Mouse (Mus musculus) hindbrain, embryonic 10.5 days (tissue): ENCODE measurements around the gene Hist1h2bh. TPM values are rescaled to one million over a fixed set of nuclear protein-coding genes. Genes with fewer than 3 reads are reported as not detected.

ENCODE experiments used
- DNase-seq: peaks from one replicate; pipeline ENCODE4 v3.0.0-alpha.2; 2017; ENCODE audit warnings: low spot score
- H3K27ac ChIP-seq: fragments of 300-500 bp; sonication (generic); 2 replicates; pipeline ENCODE4 v1.5.1; 2016; ENCODE audit warnings: mild to moderate bottlenecking, moderate library complexity
- H3K27me3 ChIP-seq: fragments of 300-500 bp; sonication (generic); 2 replicates; pipeline ENCODE4 v1.6.1; 2016; ENCODE audit warnings: mild to moderate bottlenecking; ENCODE audit not compliant: poor library complexity, insufficient read depth, severe bottlenecking
- H3K36me3 ChIP-seq: fragments of 300-500 bp; sonication (generic); 2 replicates; pipeline ENCODE4 v1.6.1; 2016; ENCODE audit warnings: mild to moderate bottlenecking, moderate library complexity
- H3K4me1 ChIP-seq: fragments of 300-500 bp; sonication (generic); replicated peaks from 2 replicates; pipeline ENCODE4 v1.6.1; 2016; ENCODE audit warnings: mild to moderate bottlenecking
- H3K4me3 ChIP-seq: fragments of 300-500 bp; sonication (generic); 2 replicates; pipeline ENCODE4 v1.5.1; 2016; ENCODE audit warnings: mild to moderate bottlenecking, moderate library complexity
- H3K9me3 ChIP-seq: fragments of 300-500 bp; sonication (generic); 2 replicates; pipeline ENCODE4 v1.6.1; 2016; ENCODE audit warnings: mild to moderate bottlenecking, moderate library complexity
- WGBS: fragments of 180-500 bp; shearing (Covaris S2); methylation state at CpG from one replicate; pipeline ENCODE4 v1.1.7; 2016; 5-methylcytosine and 5-hydroxymethylcytosine counted together
- polyA plus RNA-seq: library from polyadenylated mRNA; unstranded; fragments of >200 nt; fragmentation: Nextera tagmentation; extraction: Ambion mirVana; gene quantifications from 2 replicates; pipeline ENCODE4 v1.2.1, GENCODE M21; 2016

Gene Hist1h2bh
- polyA plus RNA-seq, 1 experiment from 2014 or later: 0.51 TPM

GRCm38 (mm10) chr13:23498653-23499052 is 44.5 kb downstream of the Hist1h2bh start:
- H3K4me3 ChIP-seq: peak overlapping the region; percentile 48
- no peaks in the 10 kb centered on the region for H3K9me3 ChIP-seq
- no peak overlapping the region for H3K27ac ChIP-seq
- WGBS: 4% methylated on average over 10 of the region's 10 CpGs
- peaks cover 36% of the 10 kb centered on the region for H3K4me1 ChIP-seq
- DNase-seq: peak; percentile 35
- H3K36me3 ChIP-seq: no peaks in the 10 kb centered on the region
- no peaks in the 10 kb centered on the region for H3K27me3 ChIP-seq

GRCm38 (mm10) chr13:23497656-23498321 is 45.4 kb downstream of the Hist1h2bh start:
- under 1% methylated on average over 19 of the region's 19 CpGs for WGBS
- H3K36me3 ChIP-seq: no peaks in the 10 kb centered on the region
- DNase-seq: peak; percentile 70
- H3K9me3 ChIP-seq: no peaks in the 10 kb centered on the region
- H3K27ac ChIP-seq: no peak overlapping the region
- peak overlapping the region; percentile 48 for H3K4me3 ChIP-seq
- peaks cover 2% of the 10 kb centered on the region; the same call in 1 of the 2 replicates for H3K27me3 ChIP-seq
- H3K4me1 ChIP-seq: peaks cover 34% of the 10 kb centered on the region

- no peak overlapping the region for H3K4me3 ChIP-seq
- no peaks in the 10 kb centered on the region for H3K9me3 ChIP-seq
- peaks cover 34% of the 10 kb centered on the region for H3K4me1 ChIP-seq
- no peaks in the 10 kb centered on the region for H3K36me3 ChIP-seq
- WGBS: 75% methylated on average over 6 of the region's 6 CpGs
- DNase-seq: no peak
- no peak overlapping the region for H3K27ac ChIP-seq
- peaks cover 6% of the 10 kb centered on the region; the same call in 1 of the 2 replicates for H3K27me3 ChIP-seq
Observed at GRCm38 (mm10) chr13:23495526-23495925, 47.7 kb downstream of the Hist1h2bh start.

GRCm38 (mm10) chr13:23491990-23492389 is 51.2 kb downstream of the Hist1h2bh start:
- no peak overlapping the region for H3K27ac ChIP-seq
- peaks cover 12% of the 10 kb centered on the region; the same call in 1 of the 2 replicates for H3K27me3 ChIP-seq
- H3K4me3 ChIP-seq: peak overlapping the region; percentile 47
- H3K9me3 ChIP-seq: no peaks in the 10 kb centered on the region
- H3K36me3 ChIP-seq: no peaks in the 10 kb centered on the region
- 3% methylated on average over 14 of the region's 14 CpGs for WGBS
- peak; percentile 34 for DNase-seq
- peaks cover 30% of the 10 kb centered on the region for H3K4me1 ChIP-seq

Other genes starting within 250 kb of the Hist1h2bh start
- 42.3 and 54.0 TPM in 2 replicates for gene Zfp322a, start 174.2 kb downstream of the Hist1h2bh start, polyA plus RNA-seq
- gene Abt1, start 119.5 kb downstream of the Hist1h2bh start, polyA plus RNA-seq: 13.4 and 14.5 TPM in 2 replicates
- gene Btn1a1, start 77.5 kb downstream of the Hist1h2bh start, polyA plus RNA-seq: 0.04 TPM in 1 of 2 replicates, not detected in the other
- 0.29 and 0.35 TPM in 2 replicates for gene Btn2a2, start 54.5 kb downstream of the Hist1h2bh start, polyA plus RNA-seq
- gene Hist1h4h, start 12.3 kb downstream of the Hist1h2bh start, polyA plus RNA-seq: 5.8 and 7.4 TPM in 2 replicates
- gene Hist1h2af, start 9.5 kb downstream of the Hist1h2bh start, polyA plus RNA-seq: 7.8 and 9.2 TPM in 2 replicates
- 3.3 and 6.0 TPM in 2 replicates for gene Hist1h3g, start 8.0 kb downstream of the Hist1h2bh start, polyA plus RNA-seq
- gene Hist1h3f, start 660 bp upstream of the Hist1h2bh start, polyA plus RNA-seq: 0.92 and 1.1 TPM in 2 replicates
- gene Hist1h4f, start 8.3 kb upstream of the Hist1h2bh start, polyA plus RNA-seq: 0.56 TPM in 1 of 2 replicates, not detected in the other
- gene Hist1h1d, start 9.9 kb upstream of the Hist1h2bh start, polyA plus RNA-seq: 0.37 and 0.49 TPM in 2 replicates
- 5.3 and 5.6 TPM in 2 replicates for gene Hist1h3e, start 19.0 kb upstream of the Hist1h2bh start, polyA plus RNA-seq
- gene Hist1h2ae, start 27.8 kb upstream of the Hist1h2bh start, polyA plus RNA-seq: 102 and 103 TPM in 2 replicates
- 7.0 and 7.3 TPM in 2 replicates for gene Hist1h2bg, start 28.0 kb upstream of the Hist1h2bh start, polyA plus RNA-seq
- 4.7 and 5.1 TPM in 2 replicates for gene Hist1h2bf, start 30.8 kb upstream of the Hist1h2bh start, polyA plus RNA-seq
- gene Hist1h2ad, start 31.0 kb upstream of the Hist1h2bh start, polyA plus RNA-seq: 1.8 and 2.2 TPM in 2 replicates
- 4.8 and 10.9 TPM in 2 replicates for gene Hist1h3d, start 32.4 kb upstream of the Hist1h2bh start, polyA plus RNA-seq
- 101 and 107 TPM in 2 replicates for gene Hist1h4d, start 38.2 kb upstream of the Hist1h2bh start, polyA plus RNA-seq
- gene Hist1h2be, start 77.7 kb upstream of the Hist1h2bh start, polyA plus RNA-seq: 2.5 and 2.7 TPM in 2 replicates
- 22.0 and 26.3 TPM in 2 replicates for gene Hist1h1e, start 79.2 kb upstream of the Hist1h2bh start, polyA plus RNA-seq
- gene Hist1h2ac, start 140.6 kb upstream of the Hist1h2bh start, polyA plus RNA-seq: 0.80 and 1.2 TPM in 2 replicates
- gene Hist1h2bc, start 140.8 kb upstream of the Hist1h2bh start, polyA plus RNA-seq: 23.1 and 26.2 TPM in 2 replicates
- gene Hist1h1t, start 152.4 kb upstream of the Hist1h2bh start, polyA plus RNA-seq: not detected in 2 replicates
- 5.4 TPM in 2 replicates for gene Hist1h4c, start 155.1 kb upstream of the Hist1h2bh start, polyA plus RNA-seq
- gene Hfe, start 167.5 kb upstream of the Hist1h2bh start, polyA plus RNA-seq: 3.2 and 3.5 TPM in 2 replicates
- 10.6 and 12.6 TPM in 2 replicates for gene Hist1h1c, start 195.4 kb upstream of the Hist1h2bh start, polyA plus RNA-seq
- gene Hist1h3c, start 202.2 kb upstream of the Hist1h2bh start, polyA plus RNA-seq: 6.9 and 8.6 TPM in 2 replicates
- gene Hist1h2bb, start 203.3 kb upstream of the Hist1h2bh start, polyA plus RNA-seq: 1.8 and 2.4 TPM in 2 replicates
- gene Hist1h2ab, start 207.7 kb upstream of the Hist1h2bh start, polyA plus RNA-seq: 45.2 and 49.3 TPM in 2 replicates
- 5.5 and 8.8 TPM in 2 replicates for gene Hist1h3b, start 208.9 kb upstream of the Hist1h2bh start, polyA plus RNA-seq
- gene Hist1h4b, start 213.6 kb upstream of the Hist1h2bh start, polyA plus RNA-seq: 4.9 and 5.4 TPM in 2 replicates
- gene Hist1h4a, start 217.8 kb upstream of the Hist1h2bh start, polyA plus RNA-seq: not detected in 2 replicates
- gene Hist1h3a, start 219.0 kb upstream of the Hist1h2bh start, polyA plus RNA-seq: 3.7 and 4.8 TPM in 2 replicates
- gene Hist1h1a, start 220.3 kb upstream of the Hist1h2bh start, polyA plus RNA-seq: 2.3 and 3.4 TPM in 2 replicates
- not detected in 2 replicates for gene Trim38, start 226.5 kb upstream of the Hist1h2bh start, polyA plus RNA-seq